Mouse (Mus musculus): ENCODE measurements at regions not wholly inside any gene's neighbourhood (a gene's known extent, or its start where the extent isn't known, plus 50 kb on each side); places are given as distances from the start of the nearest gene placed in this dataset.

- Histone ChIP-seq H3K27me3 (no peaks in the 10 kb centered on the region), H3K36me3 (replicated peaks) (no peaks in the 10 kb centered on the region), H3K9me3 (replicated peaks) (no peaks in the 10 kb centered on the region), H3K4me2 (no peak overlapping the region), H3K9ac (no peak overlapping the region), H3K4me3 (replicated peaks) (no peak overlapping the region), H3K4me1 (replicated peaks) (no peaks in the 10 kb centered on the region), H3K27ac (replicated peaks) (no peak overlapping the region)
- ATAC-seq (ENCODE audit: insufficient read depth): no peak
- 65% methylated on average over 16 of the region's 16 CpGs for WGBS (ENCODE audit: insufficient replicate concordance)
These were observed 400.7 kb upstream of the Nr5a2 start for GRCm38 (mm10) chr1:137360688-137361570.

DNA sequence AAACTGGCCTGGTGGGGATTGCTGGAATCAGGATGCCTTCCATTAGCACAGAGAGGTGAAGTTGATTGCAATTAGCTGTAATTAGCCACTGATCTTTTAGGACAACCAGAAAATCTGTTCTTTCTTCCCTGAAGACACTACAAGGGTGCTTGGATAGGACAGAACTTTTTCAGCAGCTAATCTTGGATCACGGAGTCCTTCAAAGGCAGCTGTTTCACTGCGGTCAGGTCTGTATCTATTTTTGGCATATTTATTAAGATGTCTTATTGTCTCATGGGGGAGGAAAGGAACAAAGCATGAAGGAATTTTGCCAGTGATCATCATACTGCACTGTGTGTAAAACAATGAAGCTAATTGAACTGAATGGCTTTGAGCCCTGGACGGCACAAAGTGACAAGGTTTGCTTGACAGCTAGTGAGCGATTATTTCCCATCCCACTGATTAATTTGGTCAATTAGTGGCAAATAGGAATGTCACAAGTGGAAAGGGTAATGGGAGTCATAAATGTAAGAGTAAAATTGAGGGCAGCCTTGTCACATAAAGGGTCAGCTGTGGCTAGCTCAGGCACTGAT lies 395.8 kb upstream of the Nr5a2 start:
- Histone ChIP-seq H3K27me3 (no peaks in the 10 kb centered on the region), H3K27ac (replicated peaks) (no peak overlapping the region), H3K4me2 (no peak overlapping the region), H3K9ac (no peak overlapping the region), H3K4me3 (replicated peaks) (no peak overlapping the region), H3K36me3 (replicated peaks) (no peaks in the 10 kb centered on the region), H3K4me1 (replicated peaks) (no peaks in the 10 kb centered on the region), H3K9me3 (replicated peaks) (no peaks in the 10 kb centered on the region)
- 73% methylated on average over 4 of the region's 4 CpGs for WGBS (ENCODE audit: insufficient replicate concordance)
- ATAC-seq (ENCODE audit: insufficient read depth): no peak

- Histone ChIP-seq H3K9ac (no peak overlapping the region), H3K27ac (replicated peaks) (no peak overlapping the region), H3K4me1 (replicated peaks) (no peaks in the 10 kb centered on the region), H3K36me3 (replicated peaks) (no peaks in the 10 kb centered on the region), H3K4me2 (no peak overlapping the region), H3K27me3 (no peaks in the 10 kb centered on the region), H3K4me3 (replicated peaks) (no peak overlapping the region), H3K9me3 (replicated peaks) (no peaks in the 10 kb centered on the region)
- 70% methylated on average over 5 of the region's 5 CpGs for WGBS (ENCODE audit: insufficient replicate concordance)
- no peak for ATAC-seq (ENCODE audit: insufficient read depth)
These were observed 392.3 kb upstream of the Nr5a2 start for GRCm38 (mm10) chr1:137352390-137353027.

- H3K9me3 ChIP-seq (replicated peaks): no peaks in the 10 kb centered on the region
- no peak overlapping the region for H3K4me3 ChIP-seq (replicated peaks)
- H3K4me2 ChIP-seq: no peak overlapping the region
- WGBS (ENCODE audit: insufficient replicate concordance): 61% methylated on average over 2 of the region's 2 CpGs
- no peak overlapping the region for H3K9ac ChIP-seq
- H3K4me1 ChIP-seq (replicated peaks): no peaks in the 10 kb centered on the region
- H3K27ac ChIP-seq (replicated peaks): no peak overlapping the region
- H3K27me3 ChIP-seq: no peaks in the 10 kb centered on the region
- H3K36me3 ChIP-seq (replicated peaks): no peaks in the 10 kb centered on the region
- ATAC-seq (ENCODE audit: insufficient read depth): no peak
These were observed 373.9 kb upstream of the Nr5a2 start for GRCm38 (mm10) chr1:137334137-137334536.

DNA sequence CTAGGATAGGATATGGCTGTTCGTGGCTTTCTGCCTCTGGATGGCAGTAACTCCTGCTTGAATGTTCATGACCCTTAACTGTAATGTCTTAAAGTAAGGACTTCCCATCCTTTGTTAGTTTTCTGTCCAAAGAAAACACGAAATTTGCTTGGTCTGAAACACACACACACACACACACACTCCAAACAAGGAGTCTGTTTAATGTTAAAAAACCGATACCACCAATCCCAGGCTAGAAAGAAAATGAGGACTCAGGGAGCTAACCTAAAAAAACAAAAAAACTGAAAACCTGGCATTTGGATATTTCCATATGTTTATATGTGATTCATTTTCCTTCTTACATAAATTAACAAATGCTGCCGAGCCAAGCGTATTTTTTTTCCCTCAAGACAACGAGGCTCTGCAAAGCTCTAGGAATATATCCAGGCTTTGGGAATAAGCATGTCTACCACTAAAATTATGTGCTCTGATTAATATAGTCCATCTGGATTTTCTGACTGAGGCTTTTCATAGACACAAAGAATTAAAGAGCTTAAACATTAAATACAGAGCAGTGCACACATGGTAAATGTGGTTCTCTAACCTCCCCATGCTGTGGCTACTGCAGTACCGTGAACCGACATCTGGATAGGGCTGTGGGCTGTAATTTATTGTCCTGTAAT lies 372.0 kb upstream of the Nr5a2 start:
- Histone ChIP-seq H3K4me2 (no peak overlapping the region), H3K27me3 (no peaks in the 10 kb centered on the region), H3K9me3 (replicated peaks) (no peaks in the 10 kb centered on the region), H3K4me1 (replicated peaks) (no peaks in the 10 kb centered on the region), H3K36me3 (replicated peaks) (no peaks in the 10 kb centered on the region), H3K27ac (replicated peaks) (no peak overlapping the region), H3K4me3 (replicated peaks) (no peak overlapping the region), H3K9ac (no peak overlapping the region)
- WGBS (ENCODE audit: insufficient replicate concordance): 55% methylated on average over 8 of the region's 8 CpGs
- ATAC-seq (ENCODE audit: insufficient read depth): no peak

- Histone ChIP-seq H3K4me2 (no peak overlapping the region), H3K36me3 (replicated peaks) (no peaks in the 10 kb centered on the region), H3K4me3 (replicated peaks) (no peak overlapping the region), H3K27me3 (no peaks in the 10 kb centered on the region), H3K9me3 (replicated peaks) (no peaks in the 10 kb centered on the region), H3K9ac (no peak overlapping the region), H3K27ac (replicated peaks) (no peak overlapping the region), H3K4me1 (replicated peaks) (no peaks in the 10 kb centered on the region)
- 32% methylated on average over 5 of the region's 5 CpGs for WGBS (ENCODE audit: insufficient replicate concordance)
- no peak for ATAC-seq (ENCODE audit: insufficient read depth)
These were observed 371.5 kb upstream of the Nr5a2 start for GRCm38 (mm10) chr1:137331746-137332107.

- H3K36me3 ChIP-seq (replicated peaks): no peaks in the 10 kb centered on the region
- 26% methylated on average over 3 of the region's 3 CpGs for WGBS (ENCODE audit: insufficient replicate concordance)
- no peak overlapping the region for H3K9ac ChIP-seq
- no peak overlapping the region for H3K4me3 ChIP-seq (replicated peaks)
- no peak overlapping the region for H3K27ac ChIP-seq (replicated peaks)
- H3K9me3 ChIP-seq (replicated peaks): no peaks in the 10 kb centered on the region
- no peak for ATAC-seq (ENCODE audit: insufficient read depth)
- H3K4me2 ChIP-seq: no peak overlapping the region
- H3K4me1 ChIP-seq (replicated peaks): no peaks in the 10 kb centered on the region
- H3K27me3 ChIP-seq: no peaks in the 10 kb centered on the region
These were observed 370.4 kb upstream of the Nr5a2 start for GRCm38 (mm10) chr1:137330634-137331033.

- Histone ChIP-seq H3K27me3 (no peaks in the 10 kb centered on the region), H3K9me3 (replicated peaks) (no peaks in the 10 kb centered on the region), H3K4me2 (no peak overlapping the region), H3K27ac (replicated peaks) (no peak overlapping the region), H3K9ac (no peak overlapping the region), H3K36me3 (replicated peaks) (no peaks in the 10 kb centered on the region), H3K4me1 (replicated peaks) (no peaks in the 10 kb centered on the region), H3K4me3 (replicated peaks) (no peak overlapping the region)
- ATAC-seq (ENCODE audit: insufficient read depth): no peak
- 40% methylated on average over 8 of the region's 8 CpGs for WGBS (ENCODE audit: insufficient replicate concordance)
These were observed 363.8 kb upstream of the Nr5a2 start for GRCm38 (mm10) chr1:137323884-137324594.

- H3K4me3 ChIP-seq (replicated peaks): no peak overlapping the region
- no peaks in the 10 kb centered on the region for H3K4me1 ChIP-seq (replicated peaks)
- H3K27ac ChIP-seq (replicated peaks): no peak overlapping the region
- no peaks in the 10 kb centered on the region for H3K9me3 ChIP-seq (replicated peaks)
- 63% methylated on average over 2 of the region's 2 CpGs for WGBS (ENCODE audit: insufficient replicate concordance)
- H3K9ac ChIP-seq: no peak overlapping the region
- H3K36me3 ChIP-seq (replicated peaks): no peaks in the 10 kb centered on the region
- no peak for ATAC-seq (ENCODE audit: insufficient read depth)
- no peaks in the 10 kb centered on the region for H3K27me3 ChIP-seq
- no peak overlapping the region for H3K4me2 ChIP-seq
These were observed 362.9 kb upstream of the Nr5a2 start for GRCm38 (mm10) chr1:137323035-137323680.

GRCm38 (mm10) chr1:137302757-137303422 lies 342.6 kb upstream of the Nr5a2 start:
- Histone ChIP-seq H3K9me3 (replicated peaks) (no peaks in the 10 kb centered on the region), H3K4me3 (replicated peaks) (no peak overlapping the region), H3K27ac (replicated peaks) (no peak overlapping the region), H3K9ac (no peak overlapping the region), H3K36me3 (replicated peaks) (no peaks in the 10 kb centered on the region), H3K4me2 (no peak overlapping the region), H3K27me3 (no peaks in the 10 kb centered on the region), H3K4me1 (replicated peaks) (no peaks in the 10 kb centered on the region)
- WGBS (ENCODE audit: insufficient replicate concordance): 61% methylated on average over 5 of the region's 5 CpGs
- no peak for ATAC-seq (ENCODE audit: insufficient read depth)
